Mouse (Mus musculus): ENCODE results near the gene Whamm.
A peak's percentile ranks its signal among the peaks of the same experiment; 100 is the strongest.

The Whamm gene

DNA sequence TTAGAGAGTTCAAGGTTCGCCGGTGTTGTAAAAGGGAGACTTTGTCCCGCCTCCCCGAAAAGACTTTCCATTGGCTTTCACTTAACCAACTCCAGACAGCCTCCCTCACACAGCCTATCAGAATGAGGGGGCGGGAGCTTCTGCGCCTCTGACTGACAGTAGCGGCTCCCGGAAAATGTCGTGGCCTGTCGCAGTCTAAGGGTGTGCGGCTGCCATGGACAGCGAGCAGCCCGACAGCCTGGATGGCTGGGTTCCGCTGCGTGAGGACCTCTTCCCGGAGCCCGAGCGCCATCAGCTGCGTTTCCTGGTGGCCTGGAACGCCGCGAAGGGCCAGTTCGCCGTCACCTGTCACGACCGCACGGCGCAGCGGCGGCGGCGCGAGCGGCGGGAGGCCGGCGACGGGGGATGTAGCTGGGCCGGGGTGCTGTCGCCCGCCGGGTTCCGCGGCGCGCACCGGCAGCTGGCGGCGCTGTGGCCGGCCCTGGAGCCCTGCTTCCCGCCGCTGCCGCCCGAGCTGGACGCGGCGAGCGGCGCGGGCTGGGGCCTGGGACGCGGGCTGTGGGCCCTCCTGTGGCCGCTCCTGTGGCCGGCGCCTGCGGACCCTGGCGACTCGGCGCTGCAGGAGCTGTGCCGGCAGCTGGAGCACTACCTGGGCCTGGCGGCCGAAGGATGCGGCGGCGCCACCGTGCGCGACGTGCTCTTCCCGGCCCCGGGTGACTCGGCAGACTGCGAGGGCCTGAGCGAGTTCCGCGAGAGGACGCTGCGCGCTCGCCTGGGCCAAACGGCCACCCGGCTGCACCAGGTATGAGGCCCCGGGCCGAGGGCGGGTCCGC, at the start of gene Whamm:
Gene Whamm (plus strand): TSS at position 159 of the 833 bp plus-strand sequence.
- peak; percentile 80 for DNase-seq

- peak; percentile 88 for DNase-seq
These were observed 47.9 kb upstream of the Whamm start for GRCm38 (mm10) chr7:81523008-81523662.

DNA sequence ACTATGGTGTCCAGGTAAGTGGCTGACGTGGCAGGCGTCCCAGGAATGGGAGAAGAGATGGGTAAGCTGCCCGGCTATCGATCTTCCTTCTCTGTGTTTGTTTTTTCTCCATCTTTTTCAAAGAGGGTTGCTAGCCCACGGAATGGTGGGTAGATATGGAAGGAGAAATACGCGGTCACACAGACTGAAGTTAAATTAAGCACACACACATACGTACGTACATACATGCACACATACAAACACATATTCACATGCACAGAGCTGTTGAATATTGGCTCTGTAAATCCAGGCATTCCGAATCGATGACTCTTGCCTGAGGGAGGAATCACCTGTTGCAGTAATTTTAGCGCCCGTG, 47.4 kb upstream of the Whamm start:
- DNase-seq: no peak

- no peak for DNase-seq
These were observed 42.1 kb upstream of the Whamm start for GRCm38 (mm10) chr7:81528918-81529317.

DNA sequence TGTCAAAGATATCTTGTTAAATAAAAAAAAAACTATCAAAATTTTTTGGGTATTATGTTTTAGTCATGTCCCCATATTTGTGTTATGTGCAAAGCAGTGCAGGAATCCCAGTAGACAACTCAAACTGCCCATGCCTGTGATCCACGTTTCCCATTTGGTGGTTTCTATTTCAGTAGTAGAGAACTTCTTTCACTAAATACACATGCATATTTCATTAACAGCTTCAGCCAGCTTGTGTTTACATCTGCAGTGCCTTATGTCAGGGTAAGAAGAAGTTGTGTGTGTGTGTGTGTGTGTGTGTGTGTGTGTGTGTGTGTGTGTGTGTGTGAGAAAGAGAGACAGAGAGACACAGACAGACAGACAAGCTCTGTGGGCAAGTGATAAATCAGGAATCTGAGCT, 39.6 kb upstream of the Whamm start:
- no peak for DNase-seq

- DNase-seq: no peak
These were observed 34.6 kb upstream of the Whamm start for GRCm38 (mm10) chr7:81536478-81536877.

GRCm38 (mm10) chr7:81538070-81538675, 32.9 kb upstream of the Whamm start:
- DNase-seq: no peak

DNA sequence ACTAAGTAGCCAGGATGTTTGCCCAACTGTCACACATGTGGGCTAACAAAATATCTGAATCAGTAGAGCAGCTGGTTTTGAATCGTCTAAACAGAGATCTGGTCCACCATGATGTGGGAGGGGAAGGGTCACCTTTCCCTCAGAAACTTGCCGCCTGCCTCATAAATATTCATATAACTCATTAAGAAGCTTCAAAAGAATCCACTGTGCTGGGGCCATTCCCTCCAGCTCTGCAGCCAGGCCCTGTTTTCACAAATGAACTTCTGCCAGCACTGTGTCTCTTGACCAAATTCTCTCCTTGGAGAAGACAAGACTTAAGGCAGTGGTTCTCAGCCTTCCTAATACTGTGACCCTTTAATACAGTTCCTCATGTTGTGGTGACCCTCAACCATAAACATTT, 31.5 kb upstream of the Whamm start:
- DNase-seq: no peak

DNA sequence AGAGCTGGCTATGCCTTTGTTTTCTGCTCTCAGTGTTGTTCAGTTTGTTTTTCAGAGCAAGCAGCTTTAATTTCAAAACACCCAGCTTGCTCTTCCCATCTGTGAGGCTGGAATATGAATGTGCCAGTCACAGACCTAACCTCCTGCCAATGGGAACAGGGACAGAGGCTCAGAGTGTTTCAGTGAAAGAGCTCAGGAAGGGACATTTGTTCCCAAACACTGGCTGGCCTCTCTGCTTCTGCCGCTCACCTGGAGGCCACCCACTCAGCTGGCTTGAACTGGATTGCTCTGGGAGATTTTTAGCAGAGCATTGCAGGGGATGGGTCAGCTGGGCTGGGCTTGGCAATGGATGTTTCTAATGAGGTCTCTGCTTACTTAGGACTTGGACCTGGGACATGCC, 30.1 kb upstream of the Whamm start:
- DNase-seq: no peak

- DNase-seq: peak; percentile 74
These were observed 29.0 kb upstream of the Whamm start for GRCm38 (mm10) chr7:81541924-81542524.

GRCm38 (mm10) chr7:81542934-81543333, 28.1 kb upstream of the Whamm start:
- DNase-seq: no peak

GRCm38 (mm10) chr7:81548864-81549263, 22.2 kb upstream of the Whamm start:
- DNase-seq: no peak

DNA sequence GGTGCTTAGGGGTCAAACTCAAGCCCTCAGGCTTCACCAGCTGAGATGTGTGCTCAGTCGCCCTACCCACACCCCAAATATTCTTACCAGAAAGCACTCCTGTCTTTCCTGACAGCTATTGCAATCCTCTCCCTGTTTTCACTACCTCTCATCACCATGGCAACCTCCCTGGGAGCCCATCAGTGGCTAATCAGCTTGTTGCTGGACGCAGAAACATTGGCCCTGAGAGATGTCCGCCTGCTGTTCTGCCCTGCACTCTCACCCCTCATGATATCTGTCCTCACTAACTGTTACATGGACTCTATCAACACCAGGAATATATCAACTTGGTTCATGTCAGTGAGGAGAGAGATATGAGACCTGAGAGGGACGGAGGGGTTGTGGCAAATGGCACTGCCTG, 17.5 kb upstream of the Whamm start:
- DNase-seq: no peak

- peak; percentile 64 for DNase-seq
These were observed 16.7 kb upstream of the Whamm start for GRCm38 (mm10) chr7:81554369-81554768.

DNA sequence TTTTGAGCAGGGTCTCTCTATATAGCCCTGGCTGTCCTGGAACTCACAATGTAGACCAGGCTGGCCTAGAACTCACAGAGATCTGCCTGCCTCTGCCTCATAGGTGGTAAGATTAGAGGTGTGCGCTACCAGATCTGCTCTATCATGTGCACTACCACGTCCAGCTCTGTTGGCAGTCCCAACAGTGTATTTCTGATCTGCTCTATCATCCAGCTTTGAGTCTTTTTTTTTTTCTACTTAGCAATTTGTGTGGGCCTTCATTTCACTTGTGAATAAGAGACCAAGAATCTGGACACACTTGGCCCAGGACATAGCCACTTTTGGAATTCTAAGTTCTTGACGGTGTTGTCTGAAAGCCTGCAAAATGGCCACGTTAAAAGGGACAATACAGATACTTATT, 14.2 kb upstream of the Whamm start:
- DNase-seq: no peak

DNA sequence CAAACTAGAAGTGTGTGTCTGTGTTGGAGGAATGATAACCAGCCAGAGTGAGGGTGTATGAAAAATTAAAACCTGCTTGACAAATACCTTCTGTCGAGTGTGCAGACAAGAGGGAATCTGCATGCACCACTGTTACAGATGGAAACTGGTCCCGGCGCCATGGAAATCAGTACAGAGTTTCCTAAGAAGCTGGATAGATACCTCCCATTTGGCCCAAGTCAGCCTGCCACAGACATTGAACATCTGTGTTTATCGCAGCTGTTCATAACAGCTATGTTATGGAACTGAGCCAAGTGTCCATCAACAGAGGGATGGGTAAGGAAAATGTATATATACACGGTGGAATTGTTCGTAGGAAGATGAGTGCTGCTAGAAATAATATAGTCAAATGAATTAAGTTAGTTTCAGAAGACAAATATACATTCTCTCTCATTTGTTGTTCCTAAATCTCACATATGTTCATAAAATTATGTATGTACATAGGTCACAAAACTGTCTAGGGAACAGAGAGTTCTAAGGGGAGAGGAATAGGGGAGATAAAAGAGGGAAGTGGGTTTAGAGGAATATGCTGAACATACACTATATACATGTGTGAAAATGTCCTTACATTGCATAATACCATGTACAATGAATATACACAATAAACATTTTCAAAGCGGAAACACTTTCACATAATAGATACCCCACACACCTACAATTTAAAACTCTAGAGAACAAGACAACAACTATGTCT, 13.6 kb upstream of the Whamm start:
- DNase-seq: no peak

- DNase-seq: no peak
These were observed 13.1 kb upstream of the Whamm start for GRCm38 (mm10) chr7:81557985-81558360.

GRCm38 (mm10) chr7:81559231-81559980, 11.7 kb upstream of the Whamm start:
- no peak for DNase-seq

GRCm38 (mm10) chr7:81560101-81561049, 10.7 kb upstream of the Whamm start:
- DNase-seq: no peak

- no peak for DNase-seq
These were observed 9.9 kb upstream of the Whamm start for GRCm38 (mm10) chr7:81561211-81561610.

DNA sequence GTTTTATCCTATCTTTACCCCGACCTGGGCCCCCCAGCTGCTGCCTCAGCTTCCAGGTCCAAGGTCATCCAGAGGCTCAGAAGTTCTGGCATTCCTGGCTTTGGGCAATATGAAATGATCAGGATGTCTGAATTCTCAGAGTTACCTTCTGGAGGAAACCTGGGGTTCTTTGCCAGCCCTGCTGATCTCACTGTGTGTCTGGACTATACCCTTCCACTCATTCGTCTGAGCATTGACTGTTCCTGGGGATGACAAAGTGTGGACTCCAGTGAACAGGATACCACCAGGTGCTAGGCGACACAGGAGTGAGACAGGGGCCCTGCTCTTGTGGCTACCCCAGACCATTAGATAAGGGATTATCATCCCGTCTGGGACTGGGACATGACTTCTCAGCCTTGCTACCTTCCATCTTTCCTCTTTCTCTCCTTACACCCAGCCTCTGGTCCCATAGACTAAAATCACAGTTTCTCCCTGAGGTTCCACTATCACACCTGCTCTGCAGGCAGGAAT, 7.5 kb upstream of the Whamm start:
- DNase-seq: no peak
